Mouse (Mus musculus) layer of hippocampus, adult 8-10 months (tissue): ENCODE results near the gene Tmem270. TPM values are rescaled to one million over a fixed set of nuclear protein-coding genes. Genes with fewer than 3 reads are reported as not detected.

ENCODE experiments used
- DNase-seq, 2 experiments: peaks; one replicate each; pipeline ENCODE4 v3.0.0; 2022; ENCODE audit warnings: low spot score in 2 of 2
- total RNA-seq, 4 experiments: library from RNA; stranded (reverse); gene quantifications; 2 replicates each; pipeline ENCODE4 v1.2.4; 2022

The Tmem270 gene
- total RNA-seq, 4 experiments from 2014 or later: not detected

DNA sequence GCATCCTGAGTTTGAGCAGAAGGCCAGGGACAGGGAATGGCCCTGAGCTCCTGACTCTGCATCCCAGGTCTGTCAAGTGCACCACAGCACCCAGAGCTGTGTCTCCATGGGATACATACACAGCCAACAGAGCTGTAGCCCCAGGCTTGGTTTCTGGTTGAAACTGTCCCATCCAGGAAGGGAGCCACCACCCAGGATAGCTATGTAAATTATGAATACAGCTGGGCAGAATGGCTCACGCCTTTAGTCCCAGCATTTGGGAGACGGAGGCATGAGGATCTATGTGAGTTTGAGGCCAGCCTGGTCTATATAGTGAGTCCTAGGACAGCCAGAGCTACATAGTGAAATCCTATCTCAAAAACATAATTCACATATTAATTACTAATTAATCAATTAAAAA lies 23.5 kb upstream of the Tmem270 start:
- DNase-seq: no peak

DNA sequence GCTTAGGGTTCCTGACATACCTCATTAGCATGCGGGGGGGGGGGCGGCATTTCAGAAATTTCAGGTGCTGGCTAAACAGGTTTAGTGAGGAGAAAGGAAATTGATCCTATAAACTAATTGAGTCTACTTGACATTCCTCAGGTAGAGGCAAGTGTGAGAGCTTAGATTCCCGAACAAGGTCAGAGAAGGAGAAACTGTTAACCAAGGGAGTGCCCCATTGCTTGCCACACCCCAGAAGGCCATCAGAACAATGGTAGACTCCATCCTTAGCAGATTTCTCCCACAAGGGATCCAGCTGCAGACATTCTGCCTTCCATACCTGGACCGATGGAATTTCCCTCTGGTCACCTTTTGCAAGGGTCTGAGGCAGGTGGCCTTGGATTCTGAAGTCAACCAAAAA lies 20.2 kb upstream of the Tmem270 start:
- no peak for DNase-seq

DNA sequence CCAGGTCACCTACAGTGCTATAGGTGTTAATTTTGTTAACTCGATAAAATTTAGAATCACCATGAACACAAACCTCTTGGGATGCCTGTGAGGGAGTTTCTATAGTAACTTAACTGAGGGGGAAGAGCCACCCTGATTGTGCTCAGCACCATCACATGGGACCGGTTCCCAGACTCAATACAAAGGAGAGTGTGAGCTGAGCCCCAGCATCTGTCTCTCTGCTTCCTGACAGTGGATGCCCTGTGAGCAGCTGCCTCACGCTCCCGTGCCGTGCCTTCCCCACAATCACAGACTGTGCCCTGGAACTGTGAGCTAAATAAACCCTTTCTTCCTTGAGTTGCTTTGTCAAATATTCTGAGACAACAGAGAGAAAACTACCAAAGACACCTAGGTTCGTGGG lies 16.6 kb upstream of the Tmem270 start:
- no peak for DNase-seq

DNA sequence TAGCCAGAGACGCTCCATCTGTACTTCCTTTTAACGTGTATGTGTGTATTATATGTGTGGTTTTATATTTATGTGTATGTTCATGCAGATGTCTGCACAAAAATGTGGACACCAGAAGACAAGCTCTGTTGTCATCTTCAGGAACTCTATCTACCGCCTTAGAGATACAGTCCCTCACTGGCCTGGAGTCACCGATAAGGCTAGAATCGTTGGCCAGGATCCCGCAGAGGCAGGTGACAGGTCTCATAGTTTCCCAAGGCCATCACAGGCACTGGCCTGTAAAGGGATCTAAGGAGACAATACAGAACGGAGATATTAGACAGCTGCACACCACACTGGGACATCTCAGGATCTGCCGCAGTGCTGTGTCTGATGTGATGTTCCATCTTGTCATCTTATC lies 14.6 kb upstream of the Tmem270 start:
- no peak for DNase-seq

DNA sequence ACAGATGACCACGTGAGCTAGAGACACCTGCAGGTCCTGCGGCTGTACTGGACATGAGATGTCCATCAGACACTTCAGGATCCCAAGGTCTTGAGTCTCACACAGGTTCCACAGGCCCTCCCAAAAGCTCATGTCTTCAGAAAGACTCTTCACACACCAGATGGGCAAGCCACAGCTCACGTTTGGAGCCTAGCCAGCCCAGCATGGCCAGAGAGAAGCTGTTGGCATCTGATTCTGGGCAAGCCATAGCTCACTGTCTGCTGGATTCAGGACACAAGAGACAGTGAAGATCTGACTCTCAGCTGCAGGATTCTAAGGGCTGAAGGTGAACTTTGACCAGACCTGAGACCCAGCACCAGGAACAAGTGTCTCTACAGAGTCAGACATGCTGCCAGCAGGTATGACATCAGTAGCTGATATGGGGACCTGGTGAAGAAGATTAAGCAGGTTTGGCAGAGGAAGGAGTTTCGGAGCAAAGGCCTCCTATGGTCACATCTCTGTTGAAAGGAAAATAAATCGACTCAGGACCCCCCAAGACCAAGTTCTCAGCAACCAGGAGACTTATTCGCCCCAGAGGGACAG lies 13.7 kb upstream of the Tmem270 start:
- DNase-seq: peak in 1 of 2 experiments; percentile 8

DNA sequence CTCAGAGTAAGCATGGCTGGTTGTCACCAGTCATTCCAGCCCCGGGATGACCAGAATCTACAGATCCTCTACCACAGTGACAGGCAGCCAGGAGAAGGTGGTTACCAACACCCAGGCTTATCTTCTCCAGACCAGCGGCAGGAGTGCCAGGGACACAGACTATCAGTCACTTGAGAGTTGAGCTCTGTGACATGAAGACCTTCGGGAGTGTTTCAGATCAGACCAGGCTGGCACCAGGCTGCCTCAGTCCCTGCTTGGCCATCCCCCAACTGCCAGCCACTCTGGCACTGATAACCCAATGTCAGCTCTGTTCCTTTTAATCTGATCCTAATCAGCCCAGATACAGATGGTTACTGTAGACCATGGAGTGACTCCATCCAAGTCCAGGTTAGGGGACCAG lies 12.6 kb upstream of the Tmem270 start:
- no peak for DNase-seq

DNA sequence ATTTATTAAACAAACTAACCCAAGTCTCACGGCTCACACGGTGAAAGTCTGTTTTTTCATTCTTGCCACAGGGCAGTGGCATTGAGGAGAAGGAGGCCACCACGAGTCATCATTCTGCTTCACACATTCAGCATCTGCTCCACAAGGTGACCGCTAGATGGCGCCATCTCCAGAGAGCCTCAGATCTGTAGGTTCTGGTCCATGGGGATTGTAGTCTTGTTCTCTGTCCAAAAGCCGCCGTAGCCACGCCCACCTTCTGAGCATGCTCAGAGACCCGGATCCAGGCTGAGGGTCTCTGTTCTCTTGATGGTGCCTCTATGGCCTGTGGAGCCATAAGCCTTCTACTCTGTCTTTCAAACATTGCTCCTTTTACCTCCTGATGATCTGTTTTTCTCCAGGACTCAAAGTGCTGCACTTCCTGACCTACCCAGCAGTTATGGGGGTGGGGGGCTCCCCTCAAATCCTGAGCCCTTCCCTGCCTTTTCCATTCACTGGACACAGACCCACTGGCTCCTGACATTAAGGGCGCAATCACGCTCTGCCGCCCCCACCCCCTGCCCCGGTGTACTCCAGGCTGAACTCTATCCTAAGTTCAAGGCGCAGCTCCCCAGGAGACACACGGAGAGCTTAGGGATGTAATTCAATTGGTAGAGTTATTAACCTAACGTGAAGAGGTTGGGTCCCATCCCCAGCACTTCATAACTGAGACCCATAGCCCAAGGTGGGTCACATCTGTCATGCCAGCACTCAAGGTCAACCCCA lies 11.7 kb upstream of the Tmem270 start:
- DNase-seq: peak; percentile 12 to 37

DNA sequence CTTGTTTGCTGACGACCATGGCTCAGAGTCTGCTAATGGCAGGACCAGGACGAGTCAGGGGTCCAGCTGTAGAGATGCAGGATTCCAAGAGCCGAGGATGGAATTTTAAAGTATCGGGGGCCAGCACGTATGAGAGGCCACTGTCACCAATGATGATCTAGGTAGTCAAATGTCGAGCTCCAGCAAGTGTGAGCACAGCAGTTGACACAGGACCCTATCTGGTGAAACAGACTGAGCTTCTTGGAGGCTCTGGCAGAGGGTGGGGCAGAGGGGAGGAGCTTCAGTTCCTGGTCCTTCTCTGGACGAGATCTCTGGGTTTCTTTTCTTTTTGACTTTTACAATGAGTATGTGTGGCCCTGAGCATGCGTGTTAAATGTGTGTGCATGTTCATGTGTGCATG lies 8.8 kb upstream of the Tmem270 start, which contains the start of gene Cldn13:
Gene Cldn13 (minus strand): TSS at position 216 of the 400 bp plus-strand sequence.
- no peak for DNase-seq

DNA sequence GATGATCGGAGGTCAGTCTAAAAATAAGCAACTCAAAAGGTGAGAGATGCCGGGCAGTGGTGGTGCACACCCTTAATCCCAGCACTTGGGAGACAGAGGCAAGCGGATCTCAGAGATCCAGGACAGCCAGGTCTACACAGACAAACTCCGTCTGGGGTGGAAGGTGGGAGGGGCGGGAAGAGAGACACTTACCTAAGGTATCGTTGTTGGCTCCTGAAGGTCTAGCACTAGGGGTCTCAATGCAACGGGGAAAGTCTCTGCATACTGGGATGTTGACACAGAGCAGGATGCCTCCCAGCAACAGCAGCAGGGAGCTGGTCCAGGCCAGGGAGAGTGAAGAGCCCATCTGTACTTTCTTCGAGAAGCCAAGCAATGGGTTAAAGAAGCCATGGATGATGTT lies 8.0 kb upstream of the Tmem270 start:
- no peak for DNase-seq

DNA sequence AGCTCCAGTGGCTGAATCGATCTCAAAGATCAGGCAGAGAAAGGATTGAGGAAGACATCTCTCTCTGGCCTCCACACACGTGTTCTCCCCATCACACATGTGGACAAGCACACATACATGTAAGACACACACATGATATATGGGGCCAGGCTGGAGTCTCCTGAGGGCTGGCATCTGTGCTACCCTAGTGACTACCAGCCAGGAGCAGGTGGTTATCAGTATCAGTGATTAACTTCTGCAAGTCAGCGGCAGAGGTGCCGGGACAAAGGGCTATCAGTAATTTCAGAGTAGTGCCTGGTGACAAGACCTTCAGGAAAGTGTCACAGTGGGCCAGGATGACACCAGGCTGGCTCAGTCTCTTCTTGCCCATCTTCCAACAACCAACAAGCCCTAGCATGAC lies 7.2 kb upstream of the Tmem270 start:
- no peak for DNase-seq

DNA sequence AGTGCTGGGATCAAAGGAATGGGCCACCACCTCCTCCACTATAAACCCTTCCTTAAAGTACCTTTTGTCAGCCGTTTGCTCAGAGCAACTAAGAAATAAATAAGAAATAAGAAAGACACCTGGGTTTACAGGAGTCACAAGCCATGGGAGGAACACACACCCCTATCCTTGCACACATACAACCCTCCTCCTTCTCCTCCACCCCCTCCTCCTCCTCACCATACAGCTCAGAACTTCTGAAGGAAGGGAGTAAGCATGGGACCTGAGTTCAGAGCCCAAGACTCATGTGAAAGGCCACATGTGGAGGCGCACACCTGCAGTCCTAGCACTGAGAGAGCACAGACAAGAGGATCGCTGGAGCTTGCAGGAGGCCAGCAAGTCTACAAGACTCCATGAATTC lies 6.8 kb upstream of the Tmem270 start:
- no peak for DNase-seq

DNA sequence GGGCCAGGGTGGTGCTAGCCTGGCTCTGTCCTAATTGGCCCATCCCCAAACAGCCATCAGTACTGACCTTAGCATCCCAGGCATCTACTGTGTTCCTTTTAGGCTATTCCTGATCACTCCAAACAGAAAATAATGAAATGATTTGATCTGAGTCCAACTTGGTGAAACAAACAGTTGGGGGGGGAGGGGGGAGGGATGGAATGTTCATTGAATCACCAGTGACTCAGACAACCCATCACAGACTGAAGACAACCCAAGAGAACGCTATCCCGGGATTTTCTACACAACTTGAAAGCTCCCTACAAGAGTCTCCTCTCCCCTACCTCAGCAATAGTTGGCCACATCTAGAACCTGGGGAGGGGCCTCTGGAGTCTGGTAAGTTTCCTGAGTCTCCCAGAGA lies 5.4 kb upstream of the Tmem270 start:
- no peak for DNase-seq

DNA sequence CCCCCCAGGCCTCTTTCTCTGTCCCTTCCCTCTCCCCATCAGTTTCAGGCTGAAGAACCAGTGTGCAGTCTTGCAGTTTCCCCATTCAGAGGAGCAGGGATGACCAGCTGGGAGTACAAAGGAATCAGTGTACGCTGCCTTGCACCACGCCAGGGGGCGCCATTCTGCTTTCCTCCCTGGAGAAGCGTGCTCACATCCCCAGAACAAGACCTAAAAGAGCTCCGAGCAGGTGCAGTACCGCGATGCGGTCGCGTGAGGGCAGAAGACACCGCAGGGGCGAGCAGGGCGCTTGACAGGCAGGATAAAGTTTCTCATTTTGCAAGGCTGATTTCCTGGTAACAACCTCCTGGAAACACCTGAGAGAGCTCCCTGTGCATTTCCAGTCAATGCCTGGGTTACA lies 602 bp upstream of the Tmem270 start:
- peak; percentile 87 to 96 for DNase-seq

DNA sequence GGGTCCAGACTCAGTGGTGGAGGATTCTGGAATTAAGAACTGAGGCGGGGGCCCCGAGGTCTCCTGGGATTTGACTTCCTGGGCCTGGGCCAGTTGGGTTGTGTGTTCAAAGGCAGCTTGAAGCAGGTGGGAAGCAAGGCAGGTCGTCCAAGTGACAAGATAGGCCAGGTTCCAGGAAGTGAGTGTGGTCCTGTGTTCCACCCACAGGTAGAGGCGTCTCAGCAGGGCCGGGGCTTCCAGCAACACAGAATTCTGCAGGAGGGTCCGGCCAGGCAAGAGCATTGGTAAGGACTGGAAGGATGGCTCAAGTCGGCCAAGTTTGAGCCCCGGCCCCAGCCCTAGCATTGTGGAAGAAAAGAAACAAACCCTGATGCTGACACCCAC lies 4.9 kb downstream of the Tmem270 start:
- DNase-seq: no peak

DNA sequence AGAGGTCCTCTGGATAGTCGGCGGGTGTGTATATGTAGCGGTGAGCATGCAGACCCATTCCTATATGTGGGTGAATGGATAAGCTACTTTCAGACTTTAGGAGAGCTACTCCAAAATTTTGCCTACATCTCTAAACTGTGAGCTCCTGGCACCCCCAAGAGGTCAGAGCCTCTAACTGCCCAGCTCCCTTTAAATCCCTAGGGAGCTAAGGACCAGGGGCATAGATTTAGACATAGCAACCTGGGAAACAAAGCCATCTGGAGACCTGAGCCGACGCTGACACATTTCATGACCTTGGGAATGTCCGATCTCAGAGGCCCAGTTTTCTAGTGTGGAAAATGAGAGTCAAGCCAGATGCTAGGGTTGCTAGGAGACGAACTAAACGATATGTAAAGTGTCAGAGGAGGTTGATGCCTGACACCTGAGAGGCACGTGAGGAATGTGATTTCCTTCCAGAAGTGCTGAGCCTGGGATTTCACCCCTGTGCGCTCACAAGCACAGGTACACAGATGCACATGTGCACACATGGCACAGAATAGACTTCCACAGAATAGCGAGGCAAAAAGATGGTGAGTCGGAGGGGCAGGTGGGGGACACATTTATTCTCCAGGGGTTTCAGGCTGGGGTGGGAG lies 5.4 kb downstream of the Tmem270 start:
- DNase-seq: peak in 1 of 2 experiments; percentile 27

DNA sequence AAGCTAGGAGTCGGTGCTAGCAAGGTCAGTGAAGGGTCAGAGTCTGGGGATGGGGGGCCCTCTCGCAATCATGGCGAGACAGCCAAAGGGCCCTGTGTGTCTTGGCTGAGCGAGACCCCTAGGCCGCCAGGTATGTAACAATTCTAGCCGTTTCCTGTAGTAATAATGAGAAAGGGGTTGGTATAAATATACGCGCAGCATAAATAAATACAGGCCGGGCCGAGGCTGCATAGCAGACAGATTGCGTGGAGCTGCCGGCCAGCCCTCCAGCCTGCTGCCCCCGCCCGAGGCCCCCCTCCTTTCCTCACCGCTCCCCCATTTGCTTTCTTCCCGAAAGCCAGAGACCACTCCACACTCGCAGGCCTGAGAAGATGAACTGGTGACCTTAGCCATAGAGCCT lies 8.9 kb downstream of the Tmem270 start:
- DNase-seq: no peak

DNA sequence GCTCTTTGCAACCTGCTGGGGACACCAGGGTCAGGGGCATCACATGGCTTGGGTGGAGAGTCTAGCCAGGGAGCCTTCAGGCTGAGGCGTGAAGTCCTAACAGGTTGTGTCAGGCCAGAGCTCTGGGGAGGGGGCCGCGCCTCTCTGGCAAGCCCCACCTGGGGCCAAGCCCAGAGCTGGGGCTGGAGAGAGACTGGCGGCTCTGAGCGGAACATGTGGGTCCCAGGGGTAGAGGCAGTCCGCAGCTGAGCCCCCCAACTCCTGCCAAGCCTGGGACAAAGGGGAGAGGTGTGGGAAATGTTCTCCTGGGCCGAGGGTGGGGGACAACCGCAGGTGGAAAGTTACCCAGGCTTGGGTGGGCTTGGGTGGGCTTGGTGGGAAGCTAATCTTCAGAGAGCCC lies 9.6 kb downstream of the Tmem270 start:
- no peak for DNase-seq

DNA sequence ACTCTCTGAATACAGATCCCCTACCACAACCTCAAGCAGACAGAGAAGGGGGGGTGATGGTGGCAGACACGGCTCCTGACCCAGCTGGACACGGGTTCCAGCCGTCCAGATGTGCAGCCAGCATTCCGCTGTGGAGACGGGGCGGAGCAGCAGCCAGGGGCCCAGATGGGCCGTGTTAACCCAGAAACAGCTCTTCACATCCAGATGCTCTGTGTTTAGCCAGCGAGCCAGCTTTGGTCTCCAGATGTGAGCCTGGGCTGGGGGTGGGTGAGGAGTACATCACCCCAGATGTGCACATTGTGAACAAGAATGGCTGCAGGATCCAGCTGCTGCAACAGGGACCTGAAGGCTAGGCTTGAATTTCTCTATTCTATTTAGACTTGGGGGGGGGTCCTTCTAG lies 11.2 kb downstream of the Tmem270 start:
- DNase-seq: no peak

DNA sequence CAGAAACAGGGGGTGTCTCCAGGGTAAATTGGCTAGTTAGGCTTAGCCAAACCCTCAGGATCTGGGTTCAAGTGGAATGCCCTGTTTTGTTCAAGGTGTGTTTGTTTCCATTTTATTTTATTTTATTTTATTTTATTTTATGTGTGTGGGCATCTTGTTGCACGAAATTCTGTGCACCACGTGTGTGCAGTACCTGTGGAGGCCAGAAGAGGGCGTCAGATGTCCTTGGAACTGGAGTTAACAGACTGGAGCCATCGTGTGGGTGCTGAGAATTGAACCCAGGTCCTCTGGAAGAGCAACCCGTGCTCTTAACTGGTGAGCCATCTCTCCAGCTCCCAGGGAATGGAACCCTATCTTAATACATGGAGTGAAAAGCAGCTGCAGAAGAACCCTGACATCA lies 13.8 kb downstream of the Tmem270 start:
- DNase-seq: no peak

DNA sequence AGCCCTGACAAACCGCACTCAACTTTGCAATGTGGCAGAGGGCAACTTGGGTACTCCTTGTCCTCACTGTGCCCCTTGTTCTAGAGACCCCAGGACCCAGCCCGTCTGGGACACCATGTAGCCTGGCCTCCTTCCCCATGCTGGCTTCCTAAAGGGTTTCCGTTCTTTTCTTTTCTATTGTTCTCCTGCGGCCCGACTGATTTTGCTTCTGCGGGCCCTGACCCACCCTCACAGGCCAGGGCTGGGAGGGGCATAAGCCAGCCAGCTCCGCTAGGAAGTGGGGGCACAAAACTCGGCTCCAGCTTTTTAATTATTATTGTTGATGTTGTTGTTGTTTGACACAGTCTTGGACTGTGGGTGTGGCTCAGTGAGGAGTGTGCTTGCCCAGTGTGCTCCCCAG lies 15.0 kb downstream of the Tmem270 start:
- DNase-seq: no peak

DNA sequence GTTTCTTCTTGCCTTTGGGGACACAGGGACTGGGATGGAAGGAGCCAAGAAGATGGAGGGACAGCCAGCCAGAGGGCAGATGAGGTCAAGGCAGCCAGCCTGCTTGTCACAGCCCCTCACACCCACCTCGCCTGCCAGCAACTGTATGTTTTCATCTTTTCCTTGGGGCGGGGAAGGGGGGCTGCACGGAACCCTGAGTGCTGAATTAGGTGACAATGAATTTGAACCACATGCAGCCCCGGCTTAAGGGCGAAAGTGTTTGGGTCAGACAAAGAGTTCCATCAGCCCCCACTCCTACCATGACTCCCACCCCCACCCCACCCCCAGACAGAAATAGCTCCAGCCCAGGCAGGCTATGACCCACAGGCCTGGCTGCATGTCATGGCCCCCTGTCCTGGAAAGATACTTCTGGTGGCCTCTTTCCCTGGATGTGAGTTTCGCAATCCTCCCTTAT lies 15.9 kb downstream of the Tmem270 start:
- no peak for DNase-seq

DNA sequence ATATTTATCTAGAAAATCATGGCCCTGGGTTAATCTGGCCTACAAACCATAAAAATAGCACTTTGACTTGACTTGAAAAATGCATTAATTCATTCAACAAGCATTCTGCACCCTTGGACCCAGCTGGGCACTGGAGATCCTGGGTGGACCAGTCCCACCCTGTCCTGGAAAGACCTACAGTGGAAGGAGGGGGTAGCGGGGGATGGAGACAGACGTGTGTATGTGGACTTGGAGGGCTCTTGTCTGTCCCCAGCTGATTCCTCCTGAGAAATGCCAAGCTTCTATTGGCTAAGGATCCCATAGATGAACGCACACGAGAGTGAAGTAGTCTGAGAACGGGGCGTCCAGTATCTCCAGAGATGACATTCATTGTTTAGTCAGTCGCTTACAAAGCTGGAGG lies 18.0 kb downstream of the Tmem270 start:
- no peak for DNase-seq
